8 mouse cellular contexts compared by ENCODE assay signal in genomic region chr3:88771189-88771940, GRCm38 (mm10). TPM values are rescaled to one million over a fixed set of nuclear protein-coding genes. Genes with fewer than 3 reads are reported as not detected.
DNase-seq lines count a peak whose midpoint lies in the region; ATAC-seq and TF ChIP-seq lines count a peak whose summit lies in the region.
"Not testable (repeated sequence)": the region's sequence is repeated elsewhere in the genome, so short reads cannot be mapped to it uniquely, and the experiment has no call there.

No protein-coding gene starts in this region.

- H3K4me2 ChIP-seq in heart, embryonic 14.5 days (ENCODE audit: low read length) = peak overlapping the region; percentile 58
- peak overlapping the region; percentile 41 for H3K4me2 ChIP-seq in kidney, embryonic 14.5 days (replicated peaks; ENCODE audit: low read depth, low read length)
- H3K4me2 ChIP-seq in limb, embryonic 13.5 days (replicated peaks) = peak overlapping the region; percentile 64

- peak; percentile 84 for DNase-seq in CD4-positive, CD25-positive, alpha-beta regulatory T cell, adult 2 months (ENCODE audit: low read depth, low spot score)
- DNase-seq in brain, embryonic 14.5 days (ENCODE audit: low read depth) = peak; percentile 94
- peak; percentile 58 for DNase-seq in forebrain, embryonic 10.5 days (ENCODE audit: extremely low spot score, low spot score)
- peak; percentile 65 for DNase-seq in midbrain, embryonic 10.5 days (ENCODE audit: low spot score)
- DNase-seq in right cerebral cortex, postnatal 36 days (ENCODE audit: low spot score in 2 of 2) = peak; percentile 67 to 81

- peaks cover 12% of the 10 kb centered on the region for H3K4me1 ChIP-seq in forebrain, embryonic 10.5 days
- not testable (repeated sequence) for H3K4me1 ChIP-seq in heart, embryonic 14.5 days (ENCODE audit: control insufficient read depth in 2 of 2, insufficient read depth in 2 of 2, low read length in 2 of 2); kidney, embryonic 14.5 days (ENCODE audit: control insufficient read depth, insufficient read depth, low read length); limb, embryonic 13.5 days; midbrain, embryonic 10.5 days

- not testable (repeated sequence) for H3K9me3 ChIP-seq in forebrain, embryonic 10.5 days; heart, embryonic 14.5 days (ENCODE audit: control insufficient read depth, low read length); kidney, embryonic 14.5 days (ENCODE audit: control insufficient read depth, low read length); limb, embryonic 13.5 days; midbrain, embryonic 10.5 days (replicated peaks)

- H3K36me3 ChIP-seq in forebrain, embryonic 10.5 days (replicated peaks); heart, embryonic 14.5 days (ENCODE audit: control insufficient read depth, insufficient read depth, low read length); kidney, embryonic 14.5 days (ENCODE audit: control insufficient read depth, insufficient read depth, low read length); limb, embryonic 13.5 days; midbrain, embryonic 10.5 days: not testable (repeated sequence)

- peak overlapping the region; percentile 94 for H3K27ac ChIP-seq in forebrain, embryonic 10.5 days
- H3K27ac ChIP-seq in heart, embryonic 14.5 days (replicated peaks in 1 of 2; ENCODE audit: control insufficient read depth in 1 of 2, insufficient read depth in 1 of 2, low read depth in 2 of 2, low read length in 2 of 2) = peak overlapping the region; percentile 79 to 83
- H3K27ac ChIP-seq in kidney, embryonic 14.5 days (ENCODE audit: low read depth, low read length) = not testable (repeated sequence)
- peak overlapping the region; percentile 83 for H3K27ac ChIP-seq in limb, embryonic 13.5 days
- H3K27ac ChIP-seq in midbrain, embryonic 10.5 days (replicated peaks) = peak overlapping the region; percentile 95

- peak overlapping the region; percentile 38 for H3K9ac ChIP-seq in heart, embryonic 14.5 days (ENCODE audit: low read length)
- H3K9ac ChIP-seq in kidney, embryonic 14.5 days (ENCODE audit: low read depth, low read length) = peak overlapping the region; percentile 18; the same call in 1 of the 2 replicates
- peak overlapping the region; percentile 51 for H3K9ac ChIP-seq in limb, embryonic 13.5 days

- peak; percentile 75 for ATAC-seq in heart, embryonic 14.5 days (ENCODE audit: insufficient number of reproducible peaks, insufficient read depth, low FRiP score, low read depth)
- ATAC-seq in kidney, embryonic 14.5 days (ENCODE audit: low FRiP score, low TSS enrichment) = peak; percentile 69
- peak; percentile 63 for ATAC-seq in limb, embryonic 13.5 days (ENCODE audit: low FRiP score, low read depth)

- not testable (repeated sequence) for H3K27me3 ChIP-seq in forebrain, embryonic 10.5 days (ENCODE audit: poor library complexity, severe bottlenecking); heart, embryonic 14.5 days (ENCODE audit: control insufficient read depth, insufficient read depth, low read length); kidney, embryonic 14.5 days (ENCODE audit: control insufficient read depth, insufficient read depth, low read length); limb, embryonic 13.5 days; midbrain, embryonic 10.5 days (ENCODE audit: low read depth, poor library complexity, severe bottlenecking)

- not testable (repeated sequence) for TF ChIP-seq CTCF in brain, embryonic 14.5 days (IDR thresholded peaks at IDR 0.05; ENCODE audit: borderline replicate concordance, extremely low read depth, insufficient read depth, insufficient read length)

- 2% methylated on average over 23 of the region's 28 CpGs for WGBS in forebrain, embryonic 10.5 days
- WGBS in heart, embryonic 14.5 days = 2% methylated on average over 17 of the region's 28 CpGs
- WGBS in kidney, embryonic 14.5 days = 2% methylated on average over 20 of the region's 28 CpGs
- WGBS in limb, embryonic 13.5 days = under 1% methylated on average over 21 of the region's 28 CpGs
- WGBS in midbrain, embryonic 10.5 days = under 1% methylated on average over 22 of the region's 28 CpGs

- not testable (repeated sequence) for TF ChIP-seq POLR2A in brain, embryonic 14.5 days (IDR thresholded peaks at IDR 0.05; ENCODE audit: borderline replicate concordance, extremely low read depth, insufficient read depth, insufficient read length, poor library complexity, severe bottlenecking)

- peak overlapping the region; percentile 63 for H3K4me3 ChIP-seq in forebrain, embryonic 10.5 days
- H3K4me3 ChIP-seq in heart, embryonic 14.5 days (ENCODE audit: control insufficient read depth in 1 of 2, insufficient read depth in 1 of 2, low read depth in 1 of 2, low read length in 2 of 2) = peak overlapping the region; percentile 30 to 43
- peak overlapping the region; percentile 27 for H3K4me3 ChIP-seq in kidney, embryonic 14.5 days (ENCODE audit: low read length)
- peak overlapping the region; percentile 40 for H3K4me3 ChIP-seq in limb, embryonic 13.5 days
- peak overlapping the region; percentile 65 for H3K4me3 ChIP-seq in midbrain, embryonic 10.5 days

RNA-seq across cellular contexts. Expression of gene Syt11, which starts 3.6 kb away (rescaled TPM):
- 149 and 165 TPM in 2 replicates for polyA plus RNA-seq in brain, embryonic 14.5 days (2012; rRNA removed)
- polyA plus RNA-seq in forebrain, embryonic 10.5 days (2016; fragmentation: Nextera tagmentation; extraction: Ambion mirVana) = 121 and 123 TPM in 2 replicates
- polyA plus RNA-seq in heart, embryonic 14.5 days (2014; fragmentation: Nextera tagmentation; extraction: Ambion mirVana) = 9.7 and 11.1 TPM in 2 replicates
- polyA plus RNA-seq in kidney, embryonic 14.5 days (2014; fragmentation: Nextera tagmentation; extraction: Ambion mirVana) = 10.3 and 12.5 TPM in 2 replicates
- polyA plus RNA-seq in limb, embryonic 13.5 days (2015; fragmentation: Nextera tagmentation; extraction: Ambion mirVana) = 24.0 and 27.0 TPM in 2 replicates
- 129 and 187 TPM in 2 replicates for polyA plus RNA-seq in midbrain, embryonic 10.5 days (2016; fragmentation: Nextera tagmentation; extraction: Ambion mirVana)

RNA-seq across cellular contexts. Expression of gene Rit1, which starts 54.7 kb away (rescaled TPM):
- 45.2 and 49.2 TPM in 2 replicates for polyA plus RNA-seq in brain, embryonic 14.5 days (2012; rRNA removed)
- 32.3 and 34.3 TPM in 2 replicates for polyA plus RNA-seq in forebrain, embryonic 10.5 days (2016; fragmentation: Nextera tagmentation; extraction: Ambion mirVana)
- 62.6 and 65.3 TPM in 2 replicates for polyA plus RNA-seq in heart, embryonic 14.5 days (2014; fragmentation: Nextera tagmentation; extraction: Ambion mirVana)
- polyA plus RNA-seq in kidney, embryonic 14.5 days (2014; fragmentation: Nextera tagmentation; extraction: Ambion mirVana) = 44.7 and 46.4 TPM in 2 replicates
- 50.1 and 51.1 TPM in 2 replicates for polyA plus RNA-seq in limb, embryonic 13.5 days (2015; fragmentation: Nextera tagmentation; extraction: Ambion mirVana)
- 38.9 and 43.8 TPM in 2 replicates for polyA plus RNA-seq in midbrain, embryonic 10.5 days (2016; fragmentation: Nextera tagmentation; extraction: Ambion mirVana)
